Mouse (Mus musculus) erythroblast, embryonic 14.5 days (primary cell): ENCODE data around the gene Ppp2ca. TPM values are rescaled to one million over a fixed set of nuclear protein-coding genes. Genes with fewer than 3 reads are reported as not detected.
"Not testable (repeated sequence)": the region's sequence is repeated elsewhere in the genome, so short reads cannot be mapped to it uniquely, and the experiment has no call there.

Source experiments
- H3K27me3 ChIP-seq: 2 replicates; pipeline ENCODE4 v1.6.1; 2012; ENCODE audit warnings: inconsistent platforms; ENCODE audit not compliant: control insufficient read depth
- H3K36me3 ChIP-seq: 2 replicates; pipeline ENCODE4 v1.6.1; 2012; ENCODE audit warnings: mild to moderate bottlenecking, inconsistent platforms; ENCODE audit not compliant: control insufficient read depth
- H3K4me1 ChIP-seq: 2 replicates; pipeline ENCODE4 v1.6.1; 2012; ENCODE audit warnings: inconsistent platforms; ENCODE audit not compliant: control insufficient read depth
- H3K4me3 ChIP-seq: replicated peaks from 2 replicates; pipeline ENCODE3; 2012; ENCODE audit warnings: moderate library complexity, mild to moderate bottlenecking, inconsistent platforms
- H3K9me3 ChIP-seq: 2 replicates; pipeline ENCODE4 v1.6.1; 2012; ENCODE audit warnings: low read length, inconsistent platforms, mixed read lengths; ENCODE audit not compliant: control insufficient read depth
- GATA1 ChIP-seq: IDR thresholded peaks from 2 replicates; pipeline ENCODE4 v1.6.1; 2012; ENCODE audit warnings: low read length, inconsistent platforms, mixed read lengths
- TAL1 ChIP-seq: IDR thresholded peaks from 3 replicates; pipeline ENCODE4 v1.6.1; 2012; ENCODE audit warnings: low read length, inconsistent platforms, mixed read lengths
- polyA plus RNA-seq: library from polyadenylated mRNA; stranded (reverse); fragments of >175 nt; gene quantifications from 2 replicates; pipeline ENCODE4 v1.2.3, GENCODE M21; 2012

The Ppp2ca gene
- polyA plus RNA-seq, 1 experiment = 1.1 TPM

GRCm38 (mm10) chr11:52105503-52105902 lies 7.0 kb downstream of the Ppp2ca start:
- Histone ChIP-seq H3K36me3 (peaks cover 46% of the 10 kb centered on the region), H3K4me3 (no peak overlapping the region), H3K9me3 (no peaks in the 10 kb centered on the region), H3K4me1 (peaks cover 55% of the 10 kb centered on the region), H3K27me3 (no peaks in the 10 kb centered on the region)
- TF ChIP-seq GATA1 (no peak), TAL1 (no peak)

- Histone ChIP-seq H3K27me3 (no peaks in the 10 kb centered on the region), H3K4me1 (peaks cover 51% of the 10 kb centered on the region)
- TF ChIP-seq GATA1 (no peak), TAL1 (no peak)
Measured at GRCm38 (mm10) chr11:52106037-52106436, 7.6 kb downstream of the Ppp2ca start.

GRCm38 (mm10) chr11:52106438-52106837 lies 8.0 kb downstream of the Ppp2ca start:
- Histone ChIP-seq H3K4me1 (peaks cover 49% of the 10 kb centered on the region), H3K36me3 (peaks cover 38% of the 10 kb centered on the region), H3K4me3 (no peak overlapping the region), H3K9me3 (no peaks in the 10 kb centered on the region), H3K27me3 (no peaks in the 10 kb centered on the region)
- TF ChIP-seq GATA1 (no peak), TAL1 (no peak)

More at GRCm38 (mm10) chr11:52106037-52106436, 7.6 kb downstream of the Ppp2ca start:
- no peaks in the 10 kb centered on the region for H3K9me3 ChIP-seq
- no peak overlapping the region for H3K4me3 ChIP-seq
- peaks cover 41% of the 10 kb centered on the region for H3K36me3 ChIP-seq

- TF ChIP-seq GATA1 (no peak), TAL1 (no peak)
- H3K9me3 ChIP-seq = no peaks in the 10 kb centered on the region
- peaks cover 41% of the 10 kb centered on the region for H3K4me1 ChIP-seq
- H3K36me3 ChIP-seq = peaks cover 43% of the 10 kb centered on the region
- H3K27me3 ChIP-seq = no peaks in the 10 kb centered on the region
- no peak overlapping the region for H3K4me3 ChIP-seq
Measured at GRCm38 (mm10) chr11:52108796-52109195, 10.3 kb downstream of the Ppp2ca start.

GRCm38 (mm10) chr11:52109421-52109820 lies 10.9 kb downstream of the Ppp2ca start:
- H3K4me1 ChIP-seq = peaks cover 44% of the 10 kb centered on the region
- TF ChIP-seq TAL1 = no peak
- TF ChIP-seq GATA1 = no peak

GRCm38 (mm10) chr11:52115479-52115878 lies 17.0 kb downstream of the Ppp2ca start:
- peak overlapping the region; percentile 18 for H3K4me3 ChIP-seq
- peaks cover 49% of the 10 kb centered on the region for H3K4me1 ChIP-seq
- H3K36me3 ChIP-seq = peaks cover 88% of the 10 kb centered on the region
- no peaks in the 10 kb centered on the region for H3K27me3 ChIP-seq
- TF ChIP-seq TAL1 = peak; percentile 72
- peak; percentile 76 for TF ChIP-seq GATA1
- H3K9me3 ChIP-seq = peaks cover 6% of the 10 kb centered on the region

More at GRCm38 (mm10) chr11:52109421-52109820, 10.9 kb downstream of the Ppp2ca start:
- Histone ChIP-seq H3K27me3 (no peaks in the 10 kb centered on the region), H3K4me3 (no peak overlapping the region), H3K9me3 (no peaks in the 10 kb centered on the region), H3K36me3 (peaks cover 46% of the 10 kb centered on the region)

- H3K36me3 ChIP-seq = peaks cover 94% of the 10 kb centered on the region
Measured at GRCm38 (mm10) chr11:52116117-52116516, 17.6 kb downstream of the Ppp2ca start.

GRCm38 (mm10) chr11:52117156-52117555 lies 18.7 kb downstream of the Ppp2ca start:
- no peaks in the 10 kb centered on the region for H3K27me3 ChIP-seq
- peaks cover 100% of the 10 kb centered on the region for H3K36me3 ChIP-seq
- H3K4me1 ChIP-seq = peaks cover 43% of the 10 kb centered on the region
- no peak overlapping the region for H3K4me3 ChIP-seq
- H3K9me3 ChIP-seq = peaks cover 6% of the 10 kb centered on the region
- no peak for TF ChIP-seq GATA1
- no peak for TF ChIP-seq TAL1

More at GRCm38 (mm10) chr11:52116117-52116516, 17.6 kb downstream of the Ppp2ca start:
- H3K27me3 ChIP-seq, H3K4me3 ChIP-seq, H3K9me3 ChIP-seq: not testable (repeated sequence)
- H3K4me1 ChIP-seq = peaks cover 47% of the 10 kb centered on the region

- not testable (repeated sequence) for H3K9me3 ChIP-seq, H3K4me3 ChIP-seq, H3K27me3 ChIP-seq
- peaks cover 30% of the 10 kb centered on the region for H3K4me1 ChIP-seq
- peaks cover 100% of the 10 kb centered on the region for H3K36me3 ChIP-seq
Measured at GRCm38 (mm10) chr11:52120415-52120814, 21.9 kb downstream of the Ppp2ca start.

- no peak for TF ChIP-seq GATA1
- no peak for TF ChIP-seq TAL1
- H3K9me3 ChIP-seq = peaks cover 6% of the 10 kb centered on the region
- H3K4me1 ChIP-seq = peaks cover 15% of the 10 kb centered on the region
- H3K27me3 ChIP-seq = no peaks in the 10 kb centered on the region
- H3K4me3 ChIP-seq = no peak overlapping the region
- peaks cover 98% of the 10 kb centered on the region for H3K36me3 ChIP-seq
Measured at GRCm38 (mm10) chr11:52122045-52122444, 23.6 kb downstream of the Ppp2ca start.
